Mouse (Mus musculus) heart, postnatal 0 days (tissue): ENCODE data around the gene Zrsr1. TPM values are rescaled to one million over a fixed set of nuclear protein-coding genes. Genes with fewer than 3 reads are reported as not detected.

Experiments
- ATAC-seq: fragments of 200-750 bp; cut with Nextera tagmentation; 2 replicates; pipeline ENCODE4 v1.8.0; 2017; ENCODE audit warnings: low read depth, moderate number of reproducible peaks, moderate library complexity; ENCODE audit not compliant: insufficient read depth
- DNase-seq: peaks from one replicate; pipeline ENCODE4 v3.0.0-alpha.2; 2016; ENCODE audit warnings: low spot score
- H3K27ac ChIP-seq: fragments of 300-500 bp; sonication (generic); 2 replicates; pipeline ENCODE4 v1.5.1; 2014; ENCODE audit warnings: low read depth, mild to moderate bottlenecking
- H3K27me3 ChIP-seq: fragments of 300-500 bp; sonication (generic); 2 replicates; pipeline ENCODE4 v1.6.1; 2014; ENCODE audit warnings: low read length, mixed read lengths; ENCODE audit not compliant: control insufficient read depth, insufficient read depth
- H3K36me3 ChIP-seq: fragments of 300-500 bp; sonication (generic); replicated peaks from 2 replicates; pipeline ENCODE4 v1.6.1; 2014; ENCODE audit warnings: low read length, mixed read lengths; ENCODE audit not compliant: control insufficient read depth, insufficient read depth
- H3K4me1 ChIP-seq: fragments of 300-500 bp; sonication (generic); 2 replicates; pipeline ENCODE4 v1.6.1; 2014; ENCODE audit warnings: antibody characterized with exemption; ENCODE audit not compliant: control insufficient read depth, insufficient read depth
- H3K4me2 ChIP-seq: fragments of 300-500 bp; sonication (generic); 2 replicates; pipeline ENCODE4 v1.6.1; 2014; ENCODE audit warnings: low read depth, mild to moderate bottlenecking, low read length, moderate library complexity
- H3K4me3 ChIP-seq: fragments of 300-500 bp; sonication (generic); 2 replicates; pipeline ENCODE4 v1.5.1; 2014; ENCODE audit warnings: low read depth, low read length
- H3K9ac ChIP-seq: fragments of 300-500 bp; sonication (generic); replicated peaks from 2 replicates; pipeline ENCODE4 v1.6.1; 2014; ENCODE audit warnings: low read depth, low read length, mixed read lengths
- H3K9me3 ChIP-seq: fragments of 300-500 bp; sonication (generic); replicated peaks from 2 replicates; pipeline ENCODE4 v1.6.1; 2016; ENCODE audit warnings: low read length; ENCODE audit not compliant: control insufficient read depth
- CTCF ChIP-seq: IDR thresholded peaks from 2 replicates; pipeline ENCODE4 v1.5.1; 2016; ENCODE audit warnings: antibody characterized with exemption, control low read depth, low read depth
- EP300 ChIP-seq: IDR thresholded peaks from 2 replicates; pipeline ENCODE4 v1.6.1; 2016; ENCODE audit warnings: antibody characterized with exemption, low read depth
- WGBS: fragments of 180-500 bp; shearing (Covaris S2); extraction: QIAGEN DNeasy Blood & Tissue Kit; methylation state at CpG from one replicate; pipeline ENCODE4 v1.1.7; 2014; 5-methylcytosine and 5-hydroxymethylcytosine counted together
- polyA plus RNA-seq: library from polyadenylated mRNA; unstranded; fragments of >200 nt; fragmentation: Nextera tagmentation; extraction: Ambion mirVana; gene quantifications from 2 replicates; pipeline ENCODE4 v1.2.1, GENCODE M21; 2015
- total RNA-seq: library from RNA; depleted of rRNA; stranded (reverse); fragments of >200 nt; gene quantifications from 2 replicates; pipeline ENCODE4 v1.2.3, GENCODE M21; 2014; ENCODE audit warnings: low replicate concordance; rRNA removed

The Zrsr1 gene
- total RNA-seq (1.4 and 2.0 TPM in 2 replicates), polyA plus RNA-seq (2.0 and 2.2 TPM in 2 replicates)

- Histone ChIP-seq H3K4me3 (peak within 1 kb of the TSS; percentile 62), H3K27ac (peak within 1 kb of the TSS; percentile 86), H3K4me1 (peaks cover 10% of the 10 kb centered on the region; the same call in 1 of the 2 replicates), H3K4me2 (peak within 1 kb of the TSS; percentile 75), H3K36me3 (peaks cover 11% of the 10 kb centered on the region; the same call in 1 of the 2 replicates), H3K9me3 (peaks cover 9% of the 10 kb centered on the region), H3K9ac (peak within 1 kb of the TSS; percentile 43), H3K27me3 (no peaks in the 10 kb centered on the region)
- DNase-seq (peak; percentile 43), ATAC-seq (peak; percentile 54)
- 50% methylated on average over 56 of the region's 56 CpGs for WGBS
- no peak for TF ChIP-seq EP300
- no peak for TF ChIP-seq CTCF
Observed at GRCm38 (mm10) chr11:22971835-22972709, at the start of gene Zrsr1. TSS of gene Zrsr1 (plus strand) at chr11:22972005.

GRCm38 (mm10) chr11:22922546-22922945 lies 49.3 kb upstream of the Zrsr1 start:
- H3K4me1 ChIP-seq = no peaks in the 10 kb centered on the region
- H3K27ac ChIP-seq = no peak overlapping the region
- H3K4me2 ChIP-seq = no peak overlapping the region
- no peak overlapping the region for H3K4me3 ChIP-seq
- DNase-seq (no peak), ATAC-seq (no peak)
- H3K27me3 ChIP-seq = no peaks in the 10 kb centered on the region
- no peaks in the 10 kb centered on the region for H3K9me3 ChIP-seq
- H3K36me3 ChIP-seq = no peaks in the 10 kb centered on the region
- no peak overlapping the region for H3K9ac ChIP-seq
- TF ChIP-seq EP300 (no peak), CTCF (no peak)
- WGBS = 73% methylated on average over 2 of the region's 2 CpGs

GRCm38 (mm10) chr11:22923606-22924005 lies 48.2 kb upstream of the Zrsr1 start:
- TF ChIP-seq CTCF = no peak
- no peak for TF ChIP-seq EP300
- WGBS = 84% methylated on average over 2 of the region's 2 CpGs
- H3K27ac ChIP-seq = no peak overlapping the region
- no peaks in the 10 kb centered on the region for H3K27me3 ChIP-seq
- ATAC-seq (no peak), DNase-seq (no peak)
- no peaks in the 10 kb centered on the region for H3K36me3 ChIP-seq
- H3K4me2 ChIP-seq = no peak overlapping the region
- H3K9me3 ChIP-seq = no peaks in the 10 kb centered on the region
- no peak overlapping the region for H3K4me3 ChIP-seq
- H3K4me1 ChIP-seq = peaks cover 3% of the 10 kb centered on the region; the same call in 1 of the 2 replicates
- no peak overlapping the region for H3K9ac ChIP-seq

GRCm38 (mm10) chr11:22928586-22929169 lies 43.1 kb upstream of the Zrsr1 start:
- peaks cover 4% of the 10 kb centered on the region; the same call in 1 of the 2 replicates for H3K4me1 ChIP-seq
- no peak for TF ChIP-seq EP300
- TF ChIP-seq CTCF = no peak
- H3K4me2 ChIP-seq = no peak overlapping the region
- 51% methylated on average over 8 of the region's 8 CpGs for WGBS
- no peaks in the 10 kb centered on the region for H3K9me3 ChIP-seq
- H3K9ac ChIP-seq = no peak overlapping the region
- no peak overlapping the region for H3K4me3 ChIP-seq
- no peaks in the 10 kb centered on the region for H3K27me3 ChIP-seq
- H3K27ac ChIP-seq = peak overlapping the region; percentile 4; the same call in 1 of the 2 replicates
- no peaks in the 10 kb centered on the region for H3K36me3 ChIP-seq
- ATAC-seq (no peak), DNase-seq (no peak)

GRCm38 (mm10) chr11:22930129-22930528 lies 41.7 kb upstream of the Zrsr1 start:
- Histone ChIP-seq H3K27me3 (no peaks in the 10 kb centered on the region), H3K9me3 (no peaks in the 10 kb centered on the region), H3K27ac (no peak overlapping the region), H3K4me3 (no peak overlapping the region), H3K4me1 (peaks cover 4% of the 10 kb centered on the region; the same call in 1 of the 2 replicates), H3K4me2 (no peak overlapping the region), H3K9ac (no peak overlapping the region), H3K36me3 (no peaks in the 10 kb centered on the region)
- TF ChIP-seq EP300 = no peak
- no peak for TF ChIP-seq CTCF
- WGBS = 63% methylated on average over 2 of the region's 2 CpGs
- ATAC-seq = no peak
- no peak for DNase-seq
